Mouse (Mus musculus) small intestine, adult 2 months (tissue): ENCODE measurements at regions not wholly inside any gene's neighbourhood (a gene's known extent, or its start where the extent isn't known, plus 50 kb on each side); places are given as distances from the start of the nearest gene placed in this dataset.

ENCODE experiments used
- CTCF ChIP-seq: fragments of 200-500 bp; IDR thresholded peaks from 2 replicates; pipeline ENCODE4 v1.5.1; 2012; ENCODE audit warnings: low read depth, mild to moderate bottlenecking, control low read depth, inconsistent platforms, low read length, moderate library complexity, mixed read lengths; ENCODE audit not compliant: insufficient replicate concordance, insufficient read length; ENCODE audit errors: extremely low read depth
- POLR2A ChIP-seq: fragments of 200-500 bp; IDR thresholded peaks from 2 replicates; pipeline ENCODE4 v1.6.1; 2012; ENCODE audit warnings: low read depth, mild to moderate bottlenecking, control low read depth, inconsistent platforms, low read length, moderate library complexity

- TF ChIP-seq CTCF (no peak), POLR2A (no peak)
Measured at GRCm38 (mm10) chr17:15942378-15942777, 111.5 kb upstream of the Rgmb start.
